Mouse (Mus musculus): ENCODE data around the gene Pik3cd. TPM values are rescaled to one million over a fixed set of nuclear protein-coding genes. Genes with fewer than 3 reads are reported as not detected.
A peak's percentile ranks its signal among the peaks of the same experiment; 100 is the strongest.

The Pik3cd gene
- total RNA-seq, 2 experiments from 2014 or later: 11.1 to 20.2 TPM

- no peak for ATAC-seq (replicated peaks; ENCODE audit: low FRiP score, poor library complexity, severe bottlenecking)
These were observed 41.8 kb downstream of the Pik3cd start for GRCm38 (mm10) chr4:149660598-149660997.

- no peak for ATAC-seq (replicated peaks; ENCODE audit: low FRiP score, poor library complexity, severe bottlenecking)
These were observed 42.8 kb downstream of the Pik3cd start for GRCm38 (mm10) chr4:149659495-149660116.

- no peak for ATAC-seq (replicated peaks; ENCODE audit: low FRiP score, poor library complexity, severe bottlenecking)
These were observed 44.4 kb downstream of the Pik3cd start for GRCm38 (mm10) chr4:149657858-149658416.

GRCm38 (mm10) chr4:149654232-149654631, 48.1 kb downstream of the Pik3cd start:
- ATAC-seq (replicated peaks; ENCODE audit: low FRiP score, poor library complexity, severe bottlenecking): no peak

GRCm38 (mm10) chr4:149650493-149651193, 51.7 kb downstream of the Pik3cd start:
- ATAC-seq (replicated peaks; ENCODE audit: low FRiP score, poor library complexity, severe bottlenecking): peak; percentile 62; the same call in 1 of the 2 replicates

GRCm38 (mm10) chr4:149648031-149648805, 54.2 kb downstream of the Pik3cd start:
- no peak for ATAC-seq (replicated peaks; ENCODE audit: low FRiP score, poor library complexity, severe bottlenecking)

GRCm38 (mm10) chr4:149645761-149646160, 56.6 kb downstream of the Pik3cd start:
- no peak for ATAC-seq (replicated peaks; ENCODE audit: low FRiP score, poor library complexity, severe bottlenecking)

- ATAC-seq (replicated peaks; ENCODE audit: low FRiP score, poor library complexity, severe bottlenecking): no peak
These were observed 60.4 kb downstream of the Pik3cd start for GRCm38 (mm10) chr4:149641956-149642355.

- no peak for ATAC-seq (replicated peaks; ENCODE audit: low FRiP score, poor library complexity, severe bottlenecking)
These were observed 61.0 kb downstream of the Pik3cd start for GRCm38 (mm10) chr4:149641400-149641799.

- no peak for ATAC-seq (replicated peaks; ENCODE audit: low FRiP score, poor library complexity, severe bottlenecking)
These were observed 61.5 kb downstream of the Pik3cd start for GRCm38 (mm10) chr4:149640831-149641230.

GRCm38 (mm10) chr4:149637942-149638341, 64.4 kb downstream of the Pik3cd start:
- no peak for ATAC-seq (replicated peaks; ENCODE audit: low FRiP score, poor library complexity, severe bottlenecking)

GRCm38 (mm10) chr4:149635915-149636415, 66.4 kb downstream of the Pik3cd start:
- ATAC-seq (replicated peaks; ENCODE audit: low FRiP score, poor library complexity, severe bottlenecking): peak; percentile 52; the same call in 1 of the 2 replicates

GRCm38 (mm10) chr4:149634966-149635365, 67.4 kb downstream of the Pik3cd start:
- no peak for ATAC-seq (replicated peaks; ENCODE audit: low FRiP score, poor library complexity, severe bottlenecking)

GRCm38 (mm10) chr4:149634157-149634556, 68.2 kb downstream of the Pik3cd start:
- ATAC-seq (replicated peaks; ENCODE audit: low FRiP score, poor library complexity, severe bottlenecking): no peak

GRCm38 (mm10) chr4:149632670-149633307, 69.6 kb downstream of the Pik3cd start:
- peak; percentile 87 for ATAC-seq (replicated peaks; ENCODE audit: low FRiP score, poor library complexity, severe bottlenecking)

- ATAC-seq (replicated peaks; ENCODE audit: low FRiP score, poor library complexity, severe bottlenecking): no peak
These were observed 73.6 kb downstream of the Pik3cd start for GRCm38 (mm10) chr4:149628810-149629209.

GRCm38 (mm10) chr4:149628372-149628771, 74.0 kb downstream of the Pik3cd start:
- peak; percentile 52; the same call in 1 of the 2 replicates for ATAC-seq (replicated peaks; ENCODE audit: low FRiP score, poor library complexity, severe bottlenecking)

- ATAC-seq (replicated peaks; ENCODE audit: low FRiP score, poor library complexity, severe bottlenecking): no peak
These were observed 75.6 kb downstream of the Pik3cd start for GRCm38 (mm10) chr4:149626809-149627208.

GRCm38 (mm10) chr4:149623711-149624110, 78.7 kb downstream of the Pik3cd start:
- ATAC-seq (replicated peaks; ENCODE audit: low FRiP score, poor library complexity, severe bottlenecking): no peak

GRCm38 (mm10) chr4:149621286-149621685, 81.1 kb downstream of the Pik3cd start:
- ATAC-seq (replicated peaks; ENCODE audit: low FRiP score, poor library complexity, severe bottlenecking): no peak

Measured in erythroblast, adult 5-6 weeks (primary cell).